Mouse (Mus musculus) hindlimb bud, embryonic 11.5 days (tissue): Measurements from ENCODE around the gene Clic1.
"Not testable (repeated sequence)": the region's sequence is repeated elsewhere in the genome, so short reads cannot be mapped to it uniquely, and the experiment has no call there.

ENCODE experiments used
- DNase-seq: peaks from one replicate; pipeline ENCODE4 v3.0.0-alpha.2; 2012; ENCODE audit warnings: low read depth, low spot score; ENCODE audit errors: extremely low spot score

Gene Clic1

DNA sequence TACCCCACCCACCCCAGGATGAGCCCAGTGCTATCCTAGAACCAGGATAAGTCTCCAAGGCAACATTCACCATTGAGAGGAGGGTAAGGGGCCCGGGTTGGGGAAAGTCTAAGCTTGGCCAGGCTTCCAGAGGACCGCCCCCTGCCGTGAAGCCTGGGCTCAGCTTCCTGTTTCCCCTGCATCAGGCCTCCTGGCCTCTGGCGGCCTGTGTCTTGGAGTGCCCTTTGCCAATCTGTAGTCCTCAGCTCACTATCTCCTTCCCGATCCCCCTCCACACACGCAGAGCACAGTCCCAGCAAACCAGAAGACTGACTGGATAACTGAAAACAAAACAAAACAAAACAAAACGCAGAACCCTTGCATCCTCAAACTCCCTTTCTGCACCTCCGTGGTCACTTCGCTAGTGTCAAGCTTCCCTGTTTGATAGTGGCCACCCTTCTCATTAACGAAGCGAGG lies at the start of gene Clic1:
Gene Clic1 (plus strand): TSS at position 406 of the 456 bp plus-strand sequence.
- no peak for DNase-seq

- DNase-seq, result peak; percentile 53
Measured at GRCm38 (mm10) chr17:35000717-35001451, 48.9 kb upstream of the Clic1 start, which contains the start of gene Vars. TSS of gene Vars (plus strand) at chr17:35000987.

DNA sequence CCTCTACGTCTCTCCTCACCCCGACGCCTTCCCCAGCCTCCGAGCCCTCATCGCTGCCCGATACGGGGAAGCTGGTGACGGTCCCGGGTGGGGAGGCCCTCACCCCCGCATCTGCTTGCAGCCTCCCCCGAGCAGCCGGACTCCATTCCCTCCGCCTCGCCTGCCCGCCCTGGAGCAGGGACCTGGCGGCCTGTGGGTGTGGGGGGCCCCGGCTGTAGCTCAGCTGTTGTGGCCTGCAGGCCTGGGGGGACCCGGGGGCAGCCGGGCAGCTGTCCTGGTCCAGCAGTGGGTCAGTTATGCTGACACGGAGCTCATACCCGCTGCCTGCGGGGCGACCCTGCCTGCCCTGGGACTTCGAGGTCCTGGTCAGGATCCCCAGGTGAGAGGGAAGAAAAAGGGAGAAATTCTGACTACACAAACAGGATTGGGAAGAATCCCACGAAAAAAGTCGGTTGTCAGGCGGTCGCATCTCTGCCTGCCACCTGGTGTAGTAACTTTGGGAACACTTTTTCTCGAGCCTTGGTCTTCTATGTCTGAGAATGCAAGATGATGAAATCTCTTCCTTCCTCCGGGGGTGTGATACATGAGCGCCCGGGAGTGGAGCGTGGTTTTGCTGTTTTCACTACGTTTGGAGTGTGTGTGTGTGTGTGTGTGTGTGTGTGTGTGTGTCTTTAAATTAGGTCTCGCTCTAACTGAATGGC lies 48.2 kb upstream of the Clic1 start:
- DNase-seq, result no peak

DNA sequence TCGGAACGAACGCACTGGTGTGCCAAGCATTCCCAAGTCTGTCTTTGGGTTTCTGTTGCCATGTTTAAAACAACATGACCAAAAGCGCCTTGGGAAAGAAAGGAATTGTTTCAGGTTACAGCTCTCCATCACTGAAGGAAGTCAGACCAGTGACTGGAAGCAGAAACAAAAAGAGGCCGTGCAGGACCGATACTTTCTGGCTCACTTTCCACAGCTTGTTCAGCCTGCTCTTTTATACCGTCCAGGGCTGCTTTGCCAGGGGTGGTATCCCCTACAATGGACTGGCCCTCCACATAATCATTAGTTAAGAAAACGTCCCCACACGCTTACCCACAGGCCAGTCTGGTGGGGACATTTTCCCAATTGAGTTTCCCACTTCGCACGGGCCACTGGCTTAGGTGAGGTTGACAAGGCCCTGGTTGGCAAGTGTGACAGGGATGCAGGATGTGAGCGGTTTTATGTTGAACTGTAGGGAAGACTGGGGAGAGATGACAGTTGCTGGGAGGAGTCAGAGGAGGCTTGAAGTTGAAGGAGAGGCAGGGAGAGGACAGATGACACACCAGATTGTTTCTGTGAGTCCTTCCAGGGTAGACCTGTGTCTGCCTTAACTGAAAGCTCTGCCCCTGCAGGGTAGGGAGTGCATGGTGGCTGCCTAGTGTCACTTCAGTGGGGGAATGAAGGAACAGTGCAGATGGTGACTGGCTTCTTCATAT lies 47.5 kb upstream of the Clic1 start:
- no peak for DNase-seq

GRCm38 (mm10) chr17:35003022-35003838 lies 46.5 kb upstream of the Clic1 start:
- DNase-seq, result no peak

DNA sequence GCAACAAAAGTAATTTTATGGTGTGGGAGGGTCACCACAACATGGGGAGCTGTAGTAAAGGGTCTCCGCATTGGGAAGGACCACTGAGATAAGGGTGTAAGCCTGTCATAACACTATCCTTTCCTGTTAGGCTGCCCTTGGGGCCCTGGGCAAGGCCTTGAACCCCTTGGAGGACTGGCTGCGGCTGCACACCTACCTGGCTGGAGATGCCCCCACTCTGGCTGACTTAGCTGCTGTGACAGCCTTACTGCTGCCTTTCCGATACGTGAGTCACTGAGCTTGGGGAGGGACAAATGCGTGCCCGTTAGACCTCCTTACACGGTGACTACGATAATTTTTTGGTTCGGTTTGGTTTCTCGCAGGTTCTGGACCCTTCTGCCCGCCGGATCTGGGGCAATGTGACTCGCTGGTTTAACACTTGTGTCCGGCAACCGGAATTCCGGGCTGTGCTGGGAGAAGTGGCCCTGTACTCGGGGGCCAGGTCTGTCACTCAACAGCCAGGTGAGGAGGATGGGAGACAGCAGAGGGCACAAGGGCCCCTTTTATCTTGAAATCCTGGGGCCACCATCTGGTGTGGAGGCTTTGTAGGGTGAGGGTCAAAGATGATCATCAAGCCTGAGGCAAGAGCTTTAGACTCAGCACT lies 45.6 kb upstream of the Clic1 start:
- no peak for DNase-seq

DNA sequence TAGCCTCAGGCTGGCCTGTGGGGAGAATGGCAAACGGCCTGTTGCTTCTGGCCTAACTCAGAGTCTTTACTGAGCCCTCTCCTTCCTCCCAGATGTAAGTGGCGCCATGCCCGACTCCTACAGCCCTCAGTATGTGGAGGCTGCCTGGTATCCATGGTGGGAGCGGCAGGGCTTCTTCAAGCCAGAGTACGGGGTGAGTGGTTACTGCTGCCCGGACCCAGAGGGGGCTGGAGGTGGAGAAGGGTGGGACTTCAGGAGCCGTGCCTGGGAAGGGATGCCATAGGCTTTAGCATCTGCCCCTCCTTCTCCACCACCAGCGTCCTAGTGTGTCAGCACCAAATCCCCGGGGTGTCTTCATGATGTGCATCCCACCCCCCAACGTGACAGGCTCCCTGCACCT lies 44.6 kb upstream of the Clic1 start:
- no peak for DNase-seq

DNA sequence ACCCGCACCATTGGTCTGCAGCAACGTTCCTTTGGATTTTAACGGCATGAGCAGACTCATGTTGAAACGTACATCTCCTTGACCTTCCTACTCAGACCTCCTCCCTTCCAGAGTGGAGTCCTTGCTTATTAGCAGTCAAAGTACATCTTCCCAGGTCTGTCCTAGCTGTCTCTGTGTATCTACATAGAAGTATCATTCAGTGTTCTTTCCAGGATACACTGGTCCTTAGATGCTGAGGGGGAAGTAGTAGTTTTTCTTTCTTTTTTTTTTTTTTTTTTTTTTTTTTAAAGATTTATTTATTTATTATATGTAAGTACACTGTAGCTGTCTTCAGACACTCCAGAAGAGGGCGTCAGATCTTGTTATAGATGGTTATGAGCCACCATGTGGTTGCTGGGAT lies 43.9 kb upstream of the Clic1 start:
- DNase-seq, result not testable (repeated sequence)

DNA sequence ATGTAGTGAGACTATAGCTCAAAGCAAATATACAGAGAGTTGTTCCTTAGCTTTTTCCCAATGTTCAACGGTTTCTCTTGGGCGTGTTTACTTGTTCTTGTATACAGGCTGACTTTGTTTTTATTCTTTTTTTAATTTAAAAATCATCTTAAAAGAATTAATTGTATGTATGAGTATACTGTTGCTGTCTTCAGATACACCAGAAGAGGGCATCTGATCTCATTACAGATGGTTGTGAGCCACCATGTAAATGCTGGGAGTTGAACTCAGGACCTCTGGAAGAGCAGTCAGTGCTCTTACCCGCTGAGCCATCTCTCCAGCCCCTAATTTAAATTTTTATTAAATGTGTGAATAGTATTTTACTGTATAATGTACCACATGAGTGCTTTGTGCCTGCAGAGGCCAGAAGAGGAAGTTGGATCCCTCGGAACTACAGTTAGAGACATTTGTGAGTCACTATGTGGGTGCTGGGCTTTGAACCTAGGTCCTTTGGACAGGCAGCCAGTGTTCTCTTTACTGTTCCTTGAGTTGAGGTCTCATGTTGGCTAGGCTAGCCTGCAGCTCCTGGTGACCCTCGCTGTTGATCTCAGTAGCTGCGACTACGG lies 42.3 kb upstream of the Clic1 start:
- DNase-seq, result no peak

DNA sequence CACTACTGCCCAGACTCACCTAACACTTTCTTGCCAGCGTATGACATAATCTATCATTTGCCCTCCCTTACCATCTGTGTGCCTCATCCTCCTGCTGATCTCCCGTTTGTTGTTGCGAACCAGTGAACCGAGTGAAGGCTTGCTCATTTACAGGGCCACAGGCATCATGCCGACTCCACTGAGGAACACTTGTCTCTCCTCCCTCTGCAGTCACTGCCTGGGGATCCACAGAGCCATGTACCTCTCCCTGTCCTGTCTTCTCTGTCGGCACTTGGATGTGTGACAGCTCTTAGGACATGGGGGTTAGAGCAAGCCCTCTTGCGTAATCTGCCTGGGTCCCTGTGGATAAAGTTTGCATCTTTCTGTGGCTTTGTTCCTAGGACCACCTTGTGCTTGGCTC lies 40.2 kb upstream of the Clic1 start:
- DNase-seq, result no peak

GRCm38 (mm10) chr17:35011440-35011839 lies 38.3 kb upstream of the Clic1 start:
- DNase-seq, result no peak

- DNase-seq, result no peak
Measured at GRCm38 (mm10) chr17:35012430-35012829, 37.3 kb upstream of the Clic1 start.

DNA sequence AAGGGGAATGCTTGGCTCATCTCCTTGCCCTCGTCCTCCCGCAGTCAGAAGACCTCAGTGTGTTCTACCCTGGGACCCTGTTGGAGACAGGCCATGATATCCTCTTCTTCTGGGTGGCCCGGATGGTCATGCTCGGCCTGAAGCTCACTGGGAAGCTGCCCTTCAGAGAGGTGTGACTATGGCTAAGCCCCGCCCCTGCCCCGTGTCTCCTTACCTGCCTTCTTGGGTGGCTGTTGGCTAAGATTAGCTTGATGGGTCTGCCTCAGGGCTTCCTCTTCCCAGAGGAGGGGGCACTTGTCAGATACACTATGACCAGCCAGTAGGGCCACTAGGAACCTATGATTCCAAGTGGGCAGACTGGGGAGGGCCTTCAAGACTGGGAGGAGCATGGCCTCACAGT lies 36.5 kb upstream of the Clic1 start:
- no peak for DNase-seq

- no peak for DNase-seq
Measured at GRCm38 (mm10) chr17:35015296-35015695, 34.5 kb upstream of the Clic1 start.

GRCm38 (mm10) chr17:35016376-35016775 lies 33.4 kb upstream of the Clic1 start, which contains the start of gene Vwa7:
TSS of gene Vwa7 (plus strand) at chr17:35016579.
- DNase-seq, result no peak

DNA sequence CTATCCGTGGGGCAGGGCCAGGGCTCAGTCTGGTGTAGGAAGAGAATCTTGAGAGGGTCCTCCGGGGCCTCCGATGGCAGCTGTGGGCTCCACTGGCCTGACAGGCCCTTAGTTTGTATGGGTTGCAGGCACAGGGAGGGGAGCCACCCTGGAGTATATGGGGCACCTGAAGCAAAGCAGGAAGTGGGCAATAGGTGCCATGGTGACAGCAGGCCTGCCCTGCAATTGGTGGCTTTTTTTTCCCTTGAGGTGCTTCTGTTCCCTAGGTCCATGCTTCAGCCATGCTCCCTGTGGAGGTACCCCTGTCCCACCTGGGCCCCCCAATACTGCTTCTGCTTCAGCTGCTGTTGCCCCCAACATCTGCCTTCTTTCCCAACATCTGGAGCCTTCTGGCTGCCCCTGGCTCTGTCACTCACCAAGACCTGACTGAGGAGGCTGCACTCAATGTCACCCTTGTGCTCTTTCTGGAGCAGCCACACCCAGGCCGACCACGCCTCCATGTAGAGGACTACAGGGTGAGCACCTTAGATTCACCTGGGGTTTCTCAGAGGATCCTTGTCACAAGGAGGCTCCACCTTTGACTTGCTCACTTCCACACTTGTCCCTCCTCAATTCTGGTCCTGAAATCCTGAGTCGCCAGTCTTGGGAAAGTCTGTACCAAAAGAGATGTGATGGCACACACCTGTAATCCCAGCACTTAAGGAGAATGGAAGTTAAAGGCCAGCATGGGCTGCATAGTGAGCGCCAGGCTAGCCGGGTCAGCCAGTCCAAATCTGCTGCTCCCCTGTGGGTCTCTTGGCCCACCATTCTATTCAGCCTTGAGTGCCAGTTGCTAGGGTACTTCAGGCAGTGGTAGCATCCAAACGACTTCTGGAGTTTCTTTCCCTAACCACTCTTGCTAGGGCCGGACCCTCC lies 32.7 kb upstream of the Clic1 start:
- DNase-seq, result no peak

GRCm38 (mm10) chr17:35017706-35018030 lies 32.1 kb upstream of the Clic1 start:
- no peak for DNase-seq

DNA sequence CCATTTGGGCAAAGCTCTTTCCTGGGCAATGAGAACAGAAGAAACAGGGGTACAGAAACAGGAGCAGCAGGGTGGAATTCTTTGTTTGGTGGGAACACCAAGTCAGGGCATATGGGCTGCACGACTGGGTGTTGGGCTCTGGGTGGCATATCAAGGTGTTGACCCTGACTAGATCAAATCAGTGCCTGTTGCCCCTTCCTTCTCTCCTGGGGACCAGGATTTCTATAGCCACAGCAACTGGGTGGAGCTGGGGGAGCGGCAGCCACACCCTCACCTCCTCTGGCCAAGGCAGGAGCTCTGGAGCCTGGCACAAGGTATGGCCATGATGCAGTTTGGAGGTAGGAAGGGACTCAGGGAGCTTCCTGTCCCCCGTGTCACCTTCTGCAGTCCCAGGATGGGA lies 31.6 kb upstream of the Clic1 start:
- DNase-seq, result no peak

DNA sequence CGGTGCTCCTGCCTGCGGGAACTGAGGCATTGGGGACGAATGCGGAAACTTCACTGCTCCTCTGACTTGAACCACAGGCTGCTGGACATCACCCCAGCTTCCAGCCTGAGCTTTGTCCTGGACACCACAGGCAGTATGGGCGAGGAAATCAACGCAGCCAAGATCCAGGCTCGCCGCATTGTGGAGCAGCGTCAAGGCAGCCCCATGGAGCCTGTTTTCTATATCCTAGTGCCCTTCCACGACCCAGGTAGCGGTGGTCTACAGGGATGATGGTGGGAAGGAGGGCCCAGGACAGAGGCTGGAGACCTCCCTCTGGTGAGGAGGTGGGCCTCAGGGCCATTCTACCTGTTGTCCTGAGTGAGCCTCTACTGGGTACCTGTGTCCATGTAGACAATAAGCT lies 29.9 kb upstream of the Clic1 start:
- no peak for DNase-seq
